ENCODE assay signal across 10 mouse cellular contexts in the genomic region with DNA sequence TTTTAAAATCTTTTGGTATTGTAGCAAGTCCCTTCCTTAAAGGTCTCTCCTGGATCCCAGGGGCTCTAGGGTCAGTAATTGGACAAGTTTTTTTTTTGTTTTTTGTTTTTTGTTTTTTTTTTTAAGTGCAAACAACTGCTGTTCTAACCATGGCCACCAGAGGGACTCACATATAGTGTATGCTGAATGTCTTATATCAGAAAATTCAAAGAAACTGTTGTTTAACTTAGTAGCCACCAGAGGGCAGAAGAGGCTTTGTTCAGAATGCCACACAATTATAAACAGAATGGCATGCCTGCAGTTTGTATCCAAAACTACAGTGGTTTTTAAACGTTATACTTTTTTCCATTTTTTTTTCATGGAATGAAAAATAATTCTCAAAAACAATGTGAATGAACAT. TPM values are rescaled to one million over a fixed set of nuclear protein-coding genes. Genes with fewer than 3 reads are reported as not detected.
DNase-seq lines count a peak whose midpoint lies in the region; ATAC-seq lines count a peak whose summit lies in the region.
"Had no signal": no experiment of that assay in that cellular context is flagged by ENCODE, and none has a peak within 500 bp of the region (broad histone marks: within the 10 kb centered on the region; RNA-seq: fewer than 3 reads in every experiment).

No protein-coding gene starts in this region.

- no peaks in the 10 kb centered on the region for H3K27me3 ChIP-seq in kidney, embryonic 16.5 days (ENCODE audit: insufficient read depth, low read length)
- H3K27me3 ChIP-seq: stomach, embryonic 15.5 days had no signal

- H3K9ac ChIP-seq in kidney, embryonic 16.5 days (replicated peaks; ENCODE audit: low read length) = no peak overlapping the region
- H3K9ac ChIP-seq: stomach, embryonic 15.5 days had no signal

- H3K4me2 ChIP-seq in kidney, embryonic 16.5 days (replicated peaks; ENCODE audit: low read depth, low read length) = no peak overlapping the region
- H3K4me2 ChIP-seq: stomach, embryonic 15.5 days had no signal

- 19% methylated on average over 1 of the region's 1 CpGs for WGBS in kidney, embryonic 16.5 days

- ATAC-seq in kidney, embryonic 16.5 days (ENCODE audit: low FRiP score, low TSS enrichment) = no peak; the same call in 1 of the 2 replicates
- peak; percentile 89 for ATAC-seq in frontal cortex, adult (ENCODE audit: low TSS enrichment)

- no peaks in the 10 kb centered on the region for H3K36me3 ChIP-seq in kidney, embryonic 16.5 days (ENCODE audit: insufficient read depth, low read length)
- H3K36me3 ChIP-seq: stomach, embryonic 15.5 days had no signal

- H3K27ac ChIP-seq in kidney, embryonic 16.5 days (ENCODE audit: low read length) = no peak overlapping the region
- H3K27ac ChIP-seq: stomach, embryonic 15.5 days had no signal

- H3K4me3 ChIP-seq in kidney, embryonic 16.5 days (ENCODE audit: low read length) = no peak overlapping the region
- H3K4me3 ChIP-seq: stomach, embryonic 15.5 days had no signal

- intact Hi-C loops in gastrocnemius, postnatal 14 days (cut with DNase I; ENCODE audit: low total_unique reads) = no loop called here

- H3K4me1 ChIP-seq in kidney, embryonic 16.5 days (ENCODE audit: insufficient read depth, low read length) = no peaks in the 10 kb centered on the region
- H3K4me1 ChIP-seq: stomach, embryonic 15.5 days had no signal

- no peaks in the 10 kb centered on the region for H3K9me3 ChIP-seq in kidney, embryonic 16.5 days (ENCODE audit: low read length)
- H3K9me3 ChIP-seq: stomach, embryonic 15.5 days had no signal

- DNase-seq in kidney, adult 9 months = peak; percentile 34
- DNase-seq in ES-CJ7 (ENCODE audit: low read depth, low spot score) = peak; percentile 76
- peak; percentile 9 for DNase-seq in c-Kit-positive CD71-positive TER-119-positive erythroid progenitor cells, embryonic 14.5 days (ENCODE audit: low spot score)
- peak; percentile 70 for DNase-seq in mesoderm, embryonic 11.5 days (ENCODE audit: low read depth, low spot score)
- DNase-seq in gastrocnemius, postnatal 14 days = no peak
- DNase-seq in spleen, adult 18-20 months = no peak

RNA-seq across cellular contexts. Expression of a gene that starts 53.6 kb away (rescaled TPM):
- polyA plus RNA-seq in kidney, embryonic 16.5 days (2015; fragmentation: Nextera tagmentation; extraction: Ambion mirVana) = not detected in 2 replicates
- total RNA-seq in gastrocnemius, postnatal 14 days (2021) = not detected
- total RNA-seq: left cerebral cortex, postnatal 10 days had no signal
- polyA plus RNA-seq: stomach, embryonic 15.5 days had no signal

Comparison
In these comparisons a context has a peak if more than half of its experiments do, and no peak if none do; other contexts are left out.
1. DNase-seq: peak in kidney, adult 9 months (single experiment), ES-CJ7 (single experiment), c-Kit-positive CD71-positive TER-119-positive erythroid progenitor cells, embryonic 14.5 days (single experiment) and mesoderm, embryonic 11.5 days (single experiment); none in gastrocnemius, postnatal 14 days (single experiment) and spleen, adult 18-20 months (0 of 2).